Mouse (Mus musculus): Measurements from ENCODE around the gene Fbxw11.

Gene Fbxw11

GRCm38 (mm10) chr11:32642249-32642876, at the start of gene Fbxw11:
Gene Fbxw11, plus strand, starts transcription at chr11:32642724.
- in situ Hi-C loops (cut with MboI, MseI) = no loop called here

GRCm38 (mm10) chr11:32593081-32593480, 49.4 kb upstream of the Fbxw11 start:
- in situ Hi-C loops (cut with MboI, MseI) = loop anchor here in 1 of 2 experiments (5.0 kb wide), 1 partner anchor 141 kb away; no protein-coding TSS in a partner anchor

DNA sequence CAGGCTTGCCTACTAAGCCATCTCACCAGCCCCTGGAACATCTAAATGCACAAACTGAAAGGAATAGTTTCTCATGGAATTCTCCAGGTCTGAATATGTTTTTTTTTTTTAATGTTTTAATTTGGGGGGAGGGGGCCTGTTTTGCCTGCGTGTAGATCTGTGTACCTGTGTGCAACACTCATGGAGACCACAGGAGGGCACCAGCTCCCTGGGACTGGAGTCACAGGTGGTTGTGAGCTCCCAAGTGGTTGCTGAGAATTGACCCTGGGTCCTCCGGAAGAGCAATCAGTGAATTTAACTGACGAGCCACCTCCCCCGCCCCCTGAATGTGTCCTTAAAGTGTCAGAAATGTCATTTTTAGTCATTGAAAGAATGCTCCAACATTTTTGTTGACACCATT, 48.4 kb upstream of the Fbxw11 start:
- in situ Hi-C loops (cut with MboI, MseI) = loop anchor here in 1 of 2 experiments (5.0 kb wide), 1 partner anchor 142 kb away; no protein-coding TSS in a partner anchor

GRCm38 (mm10) chr11:32600371-32600770, 42.2 kb upstream of the Fbxw11 start:
- in situ Hi-C loops (cut with MboI, MseI) = loop anchor here in 1 of 2 experiments (25.0 kb wide), 1 partner anchor 537 kb away; the partner anchor contains the start of gene Fgf18

DNA sequence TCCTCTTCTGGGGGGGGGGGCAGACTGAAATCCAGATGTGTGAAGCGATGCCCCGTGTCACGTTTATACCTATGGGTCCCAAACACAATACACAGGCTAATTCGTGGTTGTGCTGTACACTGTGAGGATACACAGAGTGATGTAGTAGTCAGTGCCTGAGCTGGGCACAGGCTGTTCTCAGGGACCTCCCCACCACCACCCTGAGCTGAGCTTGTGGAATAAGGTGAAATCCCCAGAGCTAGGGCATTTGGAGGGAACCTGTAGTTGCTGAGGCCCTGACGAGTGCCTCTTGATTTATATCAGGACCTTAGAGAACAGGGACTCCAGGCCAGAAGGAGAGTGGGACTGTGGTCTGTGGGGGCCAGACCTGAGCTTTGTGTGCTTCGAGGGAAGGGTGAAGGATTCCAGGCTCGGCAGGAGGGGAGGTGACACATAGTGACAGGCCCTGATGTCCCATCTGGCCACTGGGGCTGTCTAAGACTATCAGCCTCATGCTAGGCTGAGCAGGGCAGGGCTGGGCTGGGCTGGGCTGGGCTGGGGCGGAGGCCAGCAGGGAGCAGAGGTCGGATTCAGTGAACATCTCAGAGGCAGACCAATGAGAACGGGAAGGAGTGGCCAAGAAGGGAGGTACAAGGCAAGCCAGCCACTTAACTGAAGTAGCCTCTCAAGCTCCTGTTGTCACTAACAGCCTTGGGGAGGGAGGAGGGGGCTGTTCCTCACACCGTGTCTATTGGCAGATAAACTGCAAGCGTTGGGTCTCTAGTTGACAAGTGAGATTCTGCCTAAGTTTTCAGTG, 40.8 kb upstream of the Fbxw11 start:
- in situ Hi-C loops (cut with MboI, MseI) = loop anchor here in 1 of 2 experiments (25.0 kb wide), 1 partner anchor 536 kb away; the partner anchor contains the start of gene Fgf18

DNA sequence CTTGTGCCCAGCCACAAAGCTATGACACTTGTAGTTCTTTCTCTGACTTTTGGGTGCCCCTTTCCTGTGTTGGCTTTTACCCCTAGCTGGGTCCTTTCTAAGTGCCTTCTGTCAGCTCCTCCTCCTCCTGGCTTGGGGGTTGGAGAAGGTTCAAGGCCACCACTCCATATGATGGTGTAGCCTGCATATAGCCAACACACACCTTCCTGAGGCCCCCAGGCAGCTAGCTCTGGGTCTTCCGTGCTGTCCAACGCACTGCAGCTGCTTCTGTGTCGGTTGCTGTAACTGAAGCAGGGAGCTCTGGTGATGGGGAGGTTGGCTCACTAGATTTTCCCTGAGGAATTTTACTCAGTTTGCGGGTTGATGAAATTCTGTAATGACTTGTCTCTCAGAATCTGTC, 37.9 kb upstream of the Fbxw11 start:
- in situ Hi-C loops (cut with MboI, MseI) = loop anchor here in 1 of 2 experiments (25.0 kb wide), 1 partner anchor 533 kb away; the partner anchor contains the start of gene Fgf18

GRCm38 (mm10) chr11:32605131-32605860, 37.2 kb upstream of the Fbxw11 start:
- in situ Hi-C loops (cut with MboI, MseI) = loop anchor here in 1 of 2 experiments (25.0 kb wide), 1 partner anchor 532 kb away; the partner anchor contains the start of gene Fgf18

DNA sequence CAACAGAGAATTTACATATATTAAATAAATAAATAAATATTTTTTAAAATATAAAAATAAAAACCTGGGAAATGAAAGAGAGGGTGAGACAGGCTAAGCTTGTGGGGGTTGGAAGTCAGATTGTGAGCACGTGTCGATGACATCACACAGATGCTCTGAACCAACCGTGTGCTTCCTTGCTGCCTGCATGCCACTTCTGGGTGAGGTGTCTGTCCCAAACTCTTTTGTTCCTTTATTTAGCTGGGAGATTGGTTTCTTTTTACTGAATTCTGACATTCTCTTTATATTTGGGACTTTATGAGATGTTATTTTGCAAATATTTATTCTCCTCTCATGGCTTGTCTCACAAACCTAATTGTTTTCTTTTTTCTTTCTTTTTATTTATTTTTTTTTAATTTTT, 36.6 kb upstream of the Fbxw11 start:
- in situ Hi-C loops (cut with MboI, MseI) = loop anchor here in 1 of 2 experiments (25.0 kb wide), 1 partner anchor 531 kb away; the partner anchor contains the start of gene Fgf18

DNA sequence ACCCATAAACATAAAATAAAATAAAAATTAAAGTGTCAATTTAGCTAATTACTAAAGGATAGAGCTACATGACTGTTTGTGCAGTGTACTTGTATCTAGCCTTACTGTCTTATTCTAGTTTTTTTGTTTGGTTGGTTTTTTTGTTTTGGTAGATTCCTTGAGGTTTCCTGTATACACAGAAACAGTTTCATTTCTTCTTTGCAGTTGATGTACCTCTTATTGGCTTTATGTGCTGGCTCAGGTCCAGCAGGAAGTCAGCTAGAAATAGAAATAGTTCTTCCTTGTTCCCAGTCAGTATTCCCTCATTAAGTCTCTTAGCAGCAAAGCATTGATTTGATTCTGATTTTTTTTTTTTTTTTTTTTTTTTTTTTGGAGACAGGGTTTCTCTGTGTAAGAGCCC, 35.2 kb upstream of the Fbxw11 start:
- in situ Hi-C loops (cut with MboI, MseI) = loop anchor here in 1 of 2 experiments (25.0 kb wide), 1 partner anchor 530 kb away; the partner anchor contains the start of gene Fgf18

GRCm38 (mm10) chr11:32610616-32611015, 31.9 kb upstream of the Fbxw11 start:
- in situ Hi-C loops (cut with MboI, MseI) = loop anchor here (10.0 to 25.0 kb wide), 3 partner anchors 294 to 527 kb away; partner anchors contain the start of gene Fgf18 (in 1 of the 2)

DNA sequence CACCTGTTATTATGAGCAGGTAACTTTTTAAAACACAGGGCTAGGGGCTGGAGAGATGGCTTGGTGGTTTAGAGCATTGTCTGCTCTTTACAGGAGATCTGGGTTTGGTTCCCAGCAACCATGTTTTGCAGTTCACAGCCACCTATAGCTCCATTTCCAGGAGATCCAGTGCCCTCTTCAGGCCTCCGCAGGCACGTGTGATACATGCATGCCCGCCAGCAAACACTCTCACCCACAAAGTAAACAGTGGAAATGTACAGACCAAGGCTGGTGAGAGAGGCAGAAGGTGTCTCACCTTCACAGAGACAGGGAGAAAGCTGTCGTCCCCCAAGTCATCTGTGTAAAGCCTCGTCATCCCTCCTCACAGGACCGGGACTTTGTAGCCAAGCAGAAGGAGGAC, 30.2 kb upstream of the Fbxw11 start:
- in situ Hi-C loops (cut with MboI, MseI) = loop anchor here (10.0 to 25.0 kb wide), 3 partner anchors 292 to 525 kb away; partner anchors contain the start of gene Fgf18 (in 1 of the 2)

DNA sequence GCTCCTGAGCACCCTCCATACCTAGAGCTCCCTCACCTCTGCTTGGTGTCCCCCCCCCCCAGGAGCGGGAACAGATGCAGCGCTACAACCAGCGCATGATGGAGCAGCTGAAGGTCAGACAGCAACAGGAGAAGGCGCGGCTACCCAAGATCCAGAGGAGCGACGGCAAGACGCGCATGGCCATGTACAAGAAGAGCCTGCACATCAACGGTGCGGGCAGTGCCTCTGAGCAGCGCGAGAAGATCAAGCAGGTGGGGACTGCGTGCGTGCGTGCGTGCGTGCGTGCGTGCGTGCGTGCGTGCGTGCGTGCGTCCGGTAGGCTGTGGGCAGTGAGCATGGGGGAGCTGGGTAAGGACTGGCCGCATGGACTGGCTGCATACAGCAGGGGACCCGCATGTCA, 28.1 kb upstream of the Fbxw11 start:
- in situ Hi-C loops (cut with MboI, MseI) = loop anchor here (10.0 to 25.0 kb wide), 3 partner anchors 290 to 523 kb away; partner anchors contain the start of gene Fgf18 (in 1 of the 2)

DNA sequence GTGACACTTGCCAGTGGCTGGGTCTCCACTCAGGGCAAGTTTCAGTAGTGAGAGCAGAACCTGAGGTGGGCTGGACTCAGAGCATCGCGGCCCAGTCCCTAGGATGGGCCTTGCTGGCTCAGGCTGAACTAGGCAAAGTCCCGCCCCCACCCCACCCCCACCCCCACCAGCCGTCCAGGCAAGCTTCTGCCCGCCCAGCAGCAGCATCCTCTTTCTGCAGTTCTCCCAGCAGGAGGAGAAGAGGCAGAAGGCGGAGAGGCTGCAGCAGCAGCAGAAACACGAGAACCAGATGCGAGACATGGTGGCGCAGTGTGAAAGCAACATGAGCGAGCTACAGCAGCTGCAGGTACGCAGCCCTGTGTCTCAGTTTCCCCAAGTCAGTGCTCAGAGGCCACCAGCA, 27.0 kb upstream of the Fbxw11 start:
- in situ Hi-C loops (cut with MboI, MseI) = loop anchor here (10.0 to 25.0 kb wide), 3 partner anchors 289 to 522 kb away; partner anchors contain the start of gene Fgf18 (in 1 of the 2)

DNA sequence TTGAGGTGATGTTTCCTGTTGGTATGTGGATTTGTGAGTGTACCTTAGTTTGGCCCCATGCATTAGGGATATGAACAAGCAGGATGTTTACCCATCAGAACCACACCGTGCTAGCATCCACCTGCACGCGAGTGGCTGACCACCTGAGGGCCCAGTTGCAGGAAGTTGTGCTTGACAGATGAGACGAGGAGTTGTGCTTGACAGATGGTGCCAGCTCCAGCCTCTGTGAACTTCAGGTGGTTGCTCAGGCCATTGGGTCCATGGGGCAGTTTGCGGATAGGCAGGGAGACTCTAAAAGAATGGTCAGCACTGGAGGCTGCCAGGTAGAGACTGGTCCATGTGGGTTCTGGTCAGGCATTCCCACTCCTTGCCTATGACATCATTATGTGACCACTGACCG, 26.4 kb upstream of the Fbxw11 start:
- in situ Hi-C loops (cut with MboI, MseI) = loop anchor here (10.0 to 25.0 kb wide), 3 partner anchors 289 to 521 kb away; partner anchors contain the start of gene Fgf18 (in 1 of the 2)

GRCm38 (mm10) chr11:32618036-32618435, 24.5 kb upstream of the Fbxw11 start:
- in situ Hi-C loops (cut with MboI, MseI) = loop anchor here (10.0 to 25.0 kb wide), 3 partner anchors 287 to 519 kb away; partner anchors contain the start of gene Fgf18 (in 1 of the 2)

DNA sequence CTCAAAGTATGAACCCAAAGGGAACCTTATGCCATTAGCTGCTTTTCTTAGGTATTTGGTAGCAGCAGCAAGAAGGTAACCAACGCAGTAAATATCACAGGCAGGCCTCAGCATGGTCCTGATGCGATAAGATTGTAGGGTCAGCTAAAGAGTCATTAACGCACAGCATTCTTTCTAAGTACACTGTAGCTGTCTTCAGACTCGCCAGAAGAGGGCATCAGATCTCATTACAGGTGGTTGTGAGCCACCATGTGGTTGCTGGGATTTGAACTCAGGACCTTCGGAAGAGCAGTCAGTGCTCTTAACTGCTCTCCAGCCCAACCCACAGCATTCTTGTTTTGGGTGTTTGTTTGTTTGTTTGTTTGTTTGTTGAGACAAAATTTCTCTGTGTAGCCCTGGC, 23.9 kb upstream of the Fbxw11 start:
- in situ Hi-C loops (cut with MboI, MseI) = loop anchor here (10.0 to 25.0 kb wide), 3 partner anchors 286 to 519 kb away; partner anchors contain the start of gene Fgf18 (in 1 of the 2)

GRCm38 (mm10) chr11:32619257-32619816, 23.2 kb upstream of the Fbxw11 start:
- in situ Hi-C loops (cut with MboI, MseI) = loop anchor here (10.0 to 25.0 kb wide), 3 partner anchors 285 to 518 kb away; partner anchors contain the start of gene Fgf18 (in 1 of the 2)

DNA sequence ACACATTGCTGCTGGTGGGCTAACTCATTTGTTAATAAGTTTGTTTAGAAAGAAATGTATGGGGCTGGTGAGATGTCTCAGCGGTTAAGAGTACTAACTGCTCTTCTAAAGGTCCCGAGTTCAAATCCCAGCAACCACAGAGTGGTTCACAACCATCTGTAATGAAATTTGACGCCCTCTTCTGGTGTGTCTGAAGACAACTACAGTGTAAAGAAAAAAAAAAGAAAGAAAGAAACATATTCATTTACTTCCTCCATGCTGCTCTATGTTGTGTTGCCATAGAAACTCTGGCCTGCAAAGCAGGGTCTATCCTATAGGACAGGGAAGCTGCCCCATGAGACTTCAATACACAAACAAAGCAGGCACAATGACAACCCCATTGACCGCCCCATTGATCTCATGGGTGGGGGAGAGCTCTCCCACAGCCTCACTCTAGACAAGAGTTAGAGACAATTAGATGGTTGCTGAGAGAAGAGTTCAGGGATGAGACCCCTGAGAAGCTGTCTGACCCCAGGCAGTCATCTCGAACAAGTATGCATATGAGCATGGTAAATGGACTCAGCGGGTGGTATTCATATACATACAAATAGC, 22.6 kb upstream of the Fbxw11 start:
- in situ Hi-C loops (cut with MboI, MseI) = loop anchor here (5.0 to 25.0 kb wide), 5 partner anchors 87 to 517 kb away; partner anchors contain the start of gene Fgf18 (in 1 of the 2)

DNA sequence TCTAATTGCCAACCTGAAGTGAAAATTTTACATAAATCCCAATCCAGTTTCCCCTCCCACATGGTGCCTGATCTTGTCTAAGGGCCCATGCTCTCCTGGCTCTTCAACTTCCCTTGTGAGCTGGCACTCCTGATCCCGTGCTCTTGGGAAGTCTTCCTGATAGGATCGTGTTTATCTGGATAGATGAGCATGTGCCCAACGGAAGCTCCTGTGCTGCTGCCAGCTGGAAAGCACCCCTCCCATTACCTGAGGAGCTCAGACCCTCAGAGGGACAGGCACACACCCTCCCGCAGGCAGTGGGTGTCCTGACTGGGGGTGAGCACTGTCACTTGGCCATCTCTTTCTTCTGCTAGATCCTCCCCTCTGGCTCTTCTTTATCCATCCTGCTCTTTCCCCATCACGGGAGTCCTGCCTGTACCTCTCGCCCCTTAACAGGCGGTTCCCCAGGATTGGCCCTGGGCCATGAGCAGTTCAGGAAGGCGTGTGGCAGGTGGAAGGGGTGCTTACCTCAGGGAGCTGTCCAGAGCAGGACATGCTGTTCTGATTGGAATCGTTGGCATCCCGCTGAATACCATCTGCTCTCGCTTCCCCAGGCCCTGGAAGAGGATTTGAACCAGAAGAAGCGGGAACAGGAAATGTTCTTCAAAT, 20.6 kb upstream of the Fbxw11 start:
- in situ Hi-C loops (cut with MboI, MseI) = loop anchor here (5.0 to 25.0 kb wide), 3 partner anchors 85 to 515 kb away; partner anchors contain the start of gene Fgf18 (in 1 of the 2)

All from T-helper 17 cell (primary cell).